Mouse (Mus musculus): Measurements from ENCODE around the gene Pard3.

Pard3 gene

DNA sequence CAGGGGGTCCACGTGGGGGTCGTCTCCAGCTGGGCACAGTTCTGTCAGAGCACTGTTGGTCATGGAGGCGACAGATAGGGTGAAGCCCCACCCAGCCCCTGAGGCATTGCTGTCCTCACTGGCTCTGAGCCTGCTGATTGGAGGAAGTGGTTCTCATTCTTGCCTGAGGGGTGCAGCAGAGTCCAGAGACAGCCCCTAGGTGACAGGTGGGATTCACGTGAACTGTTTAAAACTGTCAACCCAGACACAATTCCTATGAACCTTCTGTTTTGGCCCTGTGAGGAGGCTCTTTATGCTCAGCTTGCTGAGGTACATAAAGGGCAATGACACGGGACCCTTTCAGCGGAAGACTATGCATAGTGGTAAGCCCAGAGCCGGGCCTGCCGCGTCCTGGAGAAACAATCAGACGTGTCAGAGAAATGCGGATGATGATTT is 488.5 kb downstream of the Pard3 start:
- DNase-seq (ENCODE audit: low spot score in 2 of 2) = no peak

DNA sequence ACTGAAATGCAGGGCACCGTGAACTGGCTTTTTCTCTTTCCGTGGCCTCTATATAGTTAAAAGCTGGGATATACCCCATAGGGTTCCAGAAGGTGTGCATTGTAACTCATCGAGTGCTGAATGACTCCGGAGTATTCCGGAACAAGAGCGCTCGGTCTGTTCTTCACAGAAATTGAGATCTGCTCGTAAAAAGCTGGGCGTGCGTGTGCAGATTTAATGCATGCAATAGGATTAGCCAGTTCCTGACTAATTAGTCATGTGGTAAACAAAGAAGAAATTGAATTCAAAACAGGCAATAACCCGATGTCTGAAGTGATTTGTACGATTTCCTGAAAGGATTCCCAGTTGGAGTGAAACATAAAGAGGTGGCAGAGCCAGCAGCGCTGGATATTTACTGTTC is 489.1 kb downstream of the Pard3 start:
- no peak for DNase-seq (ENCODE audit: low spot score in 2 of 2)

DNA sequence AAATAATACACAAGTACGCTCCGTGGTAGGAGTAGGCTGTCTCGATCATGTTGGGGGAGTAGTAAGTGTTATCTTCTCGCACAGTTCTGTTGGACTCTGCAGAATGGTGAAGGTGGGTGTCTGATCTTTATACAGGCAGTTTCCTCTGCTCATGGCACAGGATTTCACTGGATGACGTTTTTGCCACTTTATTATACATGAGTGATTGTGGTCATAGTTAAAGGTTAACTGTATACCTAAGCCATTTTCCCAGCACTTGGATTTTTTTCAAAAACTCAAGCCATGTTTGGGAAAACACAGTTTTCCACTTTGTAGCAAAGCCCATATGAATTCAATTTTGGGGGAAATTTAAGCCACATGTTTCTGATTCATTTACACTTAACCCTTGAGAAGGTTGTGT is 489.9 kb downstream of the Pard3 start:
- DNase-seq (ENCODE audit: low spot score in 2 of 2) = no peak

DNA sequence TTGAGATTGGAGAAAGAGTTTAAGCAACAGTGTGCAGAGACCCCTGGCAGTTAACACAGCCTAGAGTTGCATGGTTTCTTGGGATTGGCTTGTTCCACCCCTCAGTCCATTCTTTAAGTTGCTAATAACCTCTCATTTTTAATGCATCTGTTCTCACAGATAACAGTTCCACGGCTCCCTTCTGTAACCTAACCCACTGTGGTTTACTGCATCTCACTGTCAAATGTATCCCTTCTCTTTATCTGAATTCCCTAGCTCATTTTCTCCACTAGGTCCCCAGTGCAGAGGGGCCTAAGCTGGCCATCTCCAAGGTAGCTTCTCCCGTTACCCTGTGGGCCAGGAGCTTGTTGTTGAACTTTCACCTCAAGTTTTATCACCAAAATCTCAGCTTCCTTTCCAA is 492.1 kb downstream of the Pard3 start:
- DNase-seq (ENCODE audit: low spot score in 2 of 2) = no peak

DNA sequence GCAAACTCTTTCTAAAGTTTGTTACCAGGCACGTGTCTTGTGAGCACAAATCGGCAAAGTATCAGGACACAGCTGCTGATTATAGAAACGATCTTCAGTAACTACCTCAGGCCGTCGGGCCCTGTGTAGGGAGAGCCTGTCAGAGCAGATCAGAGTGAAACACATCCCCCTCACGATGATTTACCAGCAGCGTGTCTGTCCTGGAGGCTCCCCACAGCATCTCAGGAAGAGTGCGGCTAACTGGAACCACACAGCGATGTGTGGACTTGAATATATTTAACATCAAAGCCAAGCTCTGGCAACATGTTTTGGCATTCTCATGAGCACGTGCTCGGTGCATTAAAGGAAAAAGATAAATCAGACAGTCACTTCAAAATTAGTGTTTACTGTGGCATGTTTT is 493.3 kb downstream of the Pard3 start:
- no peak for DNase-seq (ENCODE audit: low spot score in 2 of 2)

DNA sequence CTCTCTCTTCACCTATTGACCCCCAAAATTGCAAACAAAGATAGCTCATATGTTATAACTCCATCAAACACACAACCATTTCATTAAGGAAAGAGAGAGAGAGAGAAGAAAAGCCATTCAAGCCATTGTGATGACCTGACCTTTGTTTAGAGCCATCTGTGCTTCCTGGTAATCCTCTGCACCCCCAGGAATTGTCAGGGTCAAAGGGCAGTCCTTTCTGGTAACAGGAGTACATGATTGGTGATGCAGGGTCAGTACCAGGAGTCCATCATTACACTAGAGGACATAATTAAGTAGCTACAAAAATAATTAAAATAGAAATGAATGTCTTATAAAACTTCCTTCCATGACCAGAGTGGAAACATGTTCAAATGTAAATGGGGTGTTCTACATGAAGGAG is 493.9 kb downstream of the Pard3 start:
- no peak for DNase-seq (ENCODE audit: low spot score in 2 of 2)

DNA sequence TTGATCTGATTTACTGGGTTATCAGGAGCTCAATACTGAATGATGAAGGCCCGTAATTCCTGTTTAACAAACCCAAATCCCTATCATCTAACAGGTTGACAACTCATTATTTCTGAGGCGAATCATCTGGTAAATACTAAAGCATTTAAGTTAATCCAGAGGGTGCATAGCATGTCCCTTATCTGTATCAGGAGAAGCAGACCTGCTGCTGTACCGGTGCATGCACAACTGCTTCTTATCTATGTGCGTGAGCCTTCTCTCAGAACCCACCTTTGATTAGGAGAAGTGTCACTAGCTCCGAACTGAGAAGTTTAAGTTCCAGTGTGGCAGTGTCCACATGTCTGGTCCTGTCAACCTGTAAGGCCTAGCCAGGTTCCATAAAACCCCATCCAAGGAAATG is 499.9 kb downstream of the Pard3 start:
- DNase-seq (ENCODE audit: low spot score in 2 of 2) = no peak

DNA sequence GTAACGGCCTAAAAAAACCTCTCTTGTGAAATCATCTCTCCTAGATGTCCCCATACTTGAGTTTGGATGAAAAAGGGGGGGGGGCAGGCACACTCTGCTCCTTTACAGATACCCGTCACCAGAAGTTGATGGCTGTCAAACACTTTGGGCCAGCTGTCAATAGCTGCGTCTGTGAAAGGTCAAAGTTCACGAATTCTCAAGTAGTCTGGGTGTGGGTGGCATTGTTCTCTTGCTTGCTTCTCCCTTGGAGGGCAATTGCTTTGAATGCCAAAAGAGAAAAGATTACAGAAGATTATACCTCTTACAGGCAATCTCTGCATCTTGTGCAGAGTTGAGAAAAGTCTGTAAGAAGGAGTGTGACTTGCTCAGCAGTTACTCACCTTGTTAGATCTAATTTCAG is 500.7 kb downstream of the Pard3 start:
- DNase-seq (ENCODE audit: low spot score in 2 of 2) = no peak

DNA sequence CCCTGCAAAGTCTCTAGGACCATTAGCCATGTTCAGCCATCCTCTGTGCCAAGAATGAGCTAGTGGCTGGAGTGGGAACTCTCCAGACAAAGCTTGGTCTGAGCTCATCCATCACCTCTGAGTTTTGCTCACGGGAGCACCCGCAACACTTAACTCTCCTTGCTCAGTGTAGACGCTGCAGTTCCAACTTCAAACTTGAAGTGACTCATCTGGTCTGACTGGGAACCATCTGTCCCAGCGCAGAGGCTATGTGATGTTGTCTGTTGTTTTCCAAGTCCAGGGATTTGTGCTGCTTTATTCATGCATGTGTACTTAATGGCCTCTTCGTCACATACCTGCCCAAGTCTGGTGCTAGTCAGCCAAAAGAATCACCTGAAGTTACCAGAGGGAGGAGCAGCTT is 505.5 kb downstream of the Pard3 start:
- DNase-seq (ENCODE audit: low spot score in 2 of 2) = no peak

DNA sequence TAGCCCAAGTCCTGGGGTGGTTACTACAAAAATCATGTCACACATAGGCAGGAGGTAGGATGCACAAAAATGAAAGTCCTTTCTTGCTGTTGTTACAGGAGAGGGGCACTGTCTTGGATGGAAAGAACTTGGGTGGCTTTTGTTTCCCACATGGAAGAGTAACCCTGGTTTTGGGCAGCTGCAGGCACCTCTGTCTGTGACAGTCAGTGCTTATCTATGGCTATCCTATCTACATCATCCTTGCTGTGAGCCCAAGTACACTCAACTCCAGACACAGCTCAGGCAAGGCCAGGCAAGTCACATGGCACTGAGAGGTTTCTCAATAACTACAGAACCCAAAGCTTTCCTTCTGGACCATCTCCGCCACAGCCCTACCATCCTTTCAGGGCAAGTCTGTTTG is 506.8 kb downstream of the Pard3 start:
- DNase-seq (ENCODE audit: low spot score in 2 of 2) = no peak

DNA sequence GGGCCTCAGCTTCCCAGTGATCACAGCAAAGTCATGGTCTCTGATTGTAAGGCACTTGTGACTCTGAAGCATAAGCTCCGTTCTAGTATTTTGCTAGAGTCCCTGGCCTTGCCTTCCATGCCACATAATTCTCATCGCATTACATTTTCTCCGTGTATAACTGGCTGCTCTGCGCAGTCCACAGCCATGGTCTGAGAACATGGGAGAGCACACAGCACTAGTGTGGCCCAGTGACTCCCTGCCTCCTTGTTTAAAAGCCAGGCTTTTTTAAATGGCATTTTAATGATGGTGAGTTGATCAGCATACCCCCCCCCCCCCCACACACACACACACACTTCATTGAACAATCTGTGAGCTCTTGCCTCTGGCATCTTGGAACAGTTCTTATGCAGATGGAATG is 508.8 kb downstream of the Pard3 start:
- no peak for DNase-seq (ENCODE audit: low spot score in 2 of 2)

DNA sequence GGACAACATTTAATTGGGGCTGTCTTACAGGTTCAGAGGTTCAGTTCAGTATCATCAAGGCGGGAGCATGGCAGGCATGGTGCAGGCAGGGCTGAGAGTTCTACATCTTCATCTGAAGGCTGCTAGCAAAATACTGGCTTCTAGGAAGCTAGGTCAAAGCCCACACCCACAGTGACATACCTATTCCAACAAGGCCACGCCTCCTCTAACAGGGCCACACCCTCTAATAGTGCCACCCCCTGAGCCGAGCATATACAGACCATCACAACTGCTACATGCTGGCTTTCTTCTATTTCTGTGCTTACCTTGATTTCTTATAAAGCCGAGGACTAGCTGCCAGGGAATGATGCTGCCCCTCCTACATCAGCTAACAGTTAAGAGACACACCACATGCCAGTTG is 513.0 kb downstream of the Pard3 start:
- no peak for DNase-seq (ENCODE audit: low spot score in 2 of 2)

DNA sequence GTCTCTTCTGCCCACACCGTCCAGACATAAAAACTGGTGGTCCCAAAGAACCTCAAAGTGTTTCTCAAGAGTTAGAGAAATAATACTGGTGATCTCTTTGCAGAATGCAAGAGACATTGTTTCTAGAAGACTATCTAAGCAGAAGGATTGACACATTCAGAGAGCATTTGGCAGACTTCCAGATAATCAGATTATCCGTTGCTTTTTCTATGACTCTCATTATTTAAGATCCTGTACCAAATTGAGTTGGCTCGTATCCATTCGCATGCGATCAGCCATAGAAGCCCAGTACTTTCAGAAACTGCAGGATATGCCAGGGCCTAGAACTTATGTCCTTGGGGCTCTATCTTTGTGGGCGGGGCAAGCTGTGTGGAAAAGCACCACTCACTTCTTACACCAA is 514.0 kb downstream of the Pard3 start:
- no peak for DNase-seq (ENCODE audit: low spot score in 2 of 2)

DNA sequence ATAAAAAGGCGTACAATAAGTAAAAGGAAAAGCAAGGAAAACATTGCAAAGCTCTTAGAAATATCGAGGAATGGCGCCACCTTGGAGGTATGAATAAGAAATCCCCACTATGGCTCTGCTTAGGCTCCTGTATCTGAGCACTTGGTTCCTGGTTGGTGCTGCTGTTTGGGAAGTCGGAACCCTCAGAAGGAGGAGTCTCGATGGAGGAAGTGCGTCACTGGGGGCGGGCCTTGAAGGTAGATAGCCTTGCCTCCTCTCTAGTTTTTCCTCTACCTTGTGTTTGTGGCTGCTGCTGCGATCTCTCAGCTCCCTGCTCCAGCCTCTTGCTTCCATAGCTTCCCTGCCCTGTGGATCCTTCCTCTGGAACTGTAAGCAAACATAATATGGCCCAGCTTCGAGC is 515.7 kb downstream of the Pard3 start:
- no peak for DNase-seq (ENCODE audit: low spot score in 2 of 2)

DNA sequence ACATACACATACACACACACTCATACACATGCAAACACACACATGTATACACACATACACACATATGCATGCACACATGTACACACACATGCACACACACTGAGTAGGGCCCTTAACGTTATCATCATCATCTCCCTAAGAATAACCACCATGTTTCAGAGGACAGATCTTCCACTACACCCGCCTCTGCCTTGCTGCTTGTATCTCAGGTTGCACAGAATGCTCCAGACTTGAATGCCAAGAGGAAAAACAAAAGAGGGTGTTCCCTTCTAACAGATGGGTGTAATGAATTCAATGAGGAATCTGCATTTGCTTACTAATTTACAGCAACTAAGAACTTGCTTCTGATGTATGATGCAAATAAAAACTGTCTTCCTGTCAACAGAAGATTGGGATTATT is 519.7 kb downstream of the Pard3 start:
- DNase-seq (ENCODE audit: low spot score in 2 of 2) = no peak

DNA sequence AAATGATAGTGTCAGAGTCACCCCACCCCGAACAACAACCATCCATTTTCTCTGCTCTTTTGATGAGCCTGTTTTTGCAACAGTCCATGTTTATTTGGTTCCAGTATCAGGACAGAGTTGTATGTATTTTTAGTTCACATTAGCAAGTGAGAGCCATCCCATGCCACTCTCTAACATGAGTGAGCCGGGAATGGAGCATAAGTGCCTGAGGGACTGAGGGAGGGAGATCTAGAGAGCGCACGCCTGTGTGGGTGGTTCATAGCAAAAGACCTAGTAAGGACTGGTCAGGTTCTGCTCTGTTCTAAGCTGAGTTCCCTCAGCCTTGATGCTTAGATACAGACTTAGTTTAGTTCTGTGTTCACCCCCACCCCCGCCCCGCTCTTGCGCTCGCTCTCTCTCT is 521.9 kb downstream of the Pard3 start:
- DNase-seq (ENCODE audit: low spot score in 2 of 2) = no peak

DNA sequence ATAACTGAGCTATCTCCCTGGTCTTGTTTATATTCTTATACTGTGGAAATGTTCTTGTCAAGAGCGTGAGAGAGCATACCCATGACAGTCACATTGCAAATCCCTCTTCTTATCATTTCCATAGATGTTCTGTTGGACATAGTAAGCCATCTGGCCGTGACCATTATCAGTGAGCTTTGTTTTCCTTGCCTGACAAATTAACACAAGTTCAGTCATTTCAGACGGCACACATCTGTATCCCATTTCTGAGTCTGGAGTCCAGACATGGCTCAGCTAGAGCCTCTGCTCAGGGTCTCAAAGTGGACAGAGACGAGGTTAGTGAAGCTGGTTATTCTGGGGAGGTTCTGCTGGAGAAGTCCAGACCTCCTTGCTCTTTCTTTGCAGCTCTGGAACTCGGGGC is 523.0 kb downstream of the Pard3 start:
- DNase-seq (ENCODE audit: low spot score in 2 of 2) = no peak

DNA sequence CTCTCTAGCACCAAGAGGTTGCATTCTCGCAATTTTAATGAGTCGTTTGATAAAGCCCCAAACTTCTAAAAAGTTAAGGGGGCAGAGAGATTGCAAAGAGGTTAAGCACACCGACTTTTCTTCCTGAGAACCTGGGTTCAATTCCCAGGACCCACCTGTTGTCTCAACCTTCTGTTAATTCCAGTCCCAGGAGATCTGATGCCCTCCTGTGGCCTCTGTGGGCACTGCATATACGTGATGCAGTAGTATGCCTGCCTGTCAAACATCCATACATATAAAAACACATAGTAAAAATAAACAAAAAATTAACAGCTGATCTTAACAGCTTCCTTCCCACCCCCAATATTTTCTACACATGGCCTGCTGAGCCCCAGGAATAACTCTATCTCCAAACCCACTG is 524.6 kb downstream of the Pard3 start:
- DNase-seq (ENCODE audit: low spot score in 2 of 2) = peak in 1 of 2 experiments; percentile 12

DNA sequence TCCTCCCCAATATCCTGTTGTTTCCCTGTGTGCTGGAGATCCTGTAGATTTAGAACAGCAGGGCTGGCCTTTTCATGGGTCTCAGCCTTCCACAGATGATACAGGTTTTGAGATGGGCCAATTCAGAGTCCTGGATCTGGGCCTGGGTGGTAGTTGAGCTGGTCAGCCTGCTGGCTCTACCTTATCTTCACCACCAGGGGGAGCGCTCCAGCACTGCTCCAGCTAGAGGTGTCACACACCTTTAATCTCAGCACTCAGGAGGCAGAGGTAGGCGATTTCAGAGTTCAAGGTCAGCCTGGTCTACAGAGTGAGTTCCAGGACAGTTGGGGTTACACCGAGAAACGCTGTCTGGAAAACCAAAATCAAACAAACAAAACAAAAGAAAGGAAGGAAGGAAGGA is 525.6 kb downstream of the Pard3 start:
- DNase-seq (ENCODE audit: low spot score in 2 of 2) = peak; percentile 20 to 33

DNA sequence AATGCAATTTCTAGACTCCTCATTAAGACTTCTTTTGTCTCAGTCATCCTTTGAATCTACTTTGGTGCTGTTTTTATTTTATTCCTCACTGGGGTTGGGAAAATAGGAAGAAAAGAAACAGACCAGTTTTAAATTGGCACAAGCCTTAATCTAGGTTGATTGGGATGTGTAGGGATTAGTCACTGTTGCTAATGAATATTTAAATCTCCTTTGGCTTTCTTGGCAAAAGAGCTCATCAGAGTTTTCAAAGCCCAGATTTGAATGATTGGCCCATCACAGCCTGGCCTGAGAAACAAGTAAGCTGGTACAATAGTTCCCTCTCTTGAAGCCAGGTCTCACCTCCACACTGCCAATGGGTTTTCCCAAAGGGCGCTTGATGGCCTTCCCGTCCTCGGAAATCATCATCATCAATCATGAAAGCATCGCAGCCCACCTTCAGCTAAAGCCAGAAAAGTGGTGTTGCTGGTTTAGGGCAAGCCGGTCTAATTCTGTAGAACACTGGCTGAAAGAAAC is 527.0 kb downstream of the Pard3 start:
- DNase-seq (ENCODE audit: low spot score in 2 of 2) = no peak

DNA sequence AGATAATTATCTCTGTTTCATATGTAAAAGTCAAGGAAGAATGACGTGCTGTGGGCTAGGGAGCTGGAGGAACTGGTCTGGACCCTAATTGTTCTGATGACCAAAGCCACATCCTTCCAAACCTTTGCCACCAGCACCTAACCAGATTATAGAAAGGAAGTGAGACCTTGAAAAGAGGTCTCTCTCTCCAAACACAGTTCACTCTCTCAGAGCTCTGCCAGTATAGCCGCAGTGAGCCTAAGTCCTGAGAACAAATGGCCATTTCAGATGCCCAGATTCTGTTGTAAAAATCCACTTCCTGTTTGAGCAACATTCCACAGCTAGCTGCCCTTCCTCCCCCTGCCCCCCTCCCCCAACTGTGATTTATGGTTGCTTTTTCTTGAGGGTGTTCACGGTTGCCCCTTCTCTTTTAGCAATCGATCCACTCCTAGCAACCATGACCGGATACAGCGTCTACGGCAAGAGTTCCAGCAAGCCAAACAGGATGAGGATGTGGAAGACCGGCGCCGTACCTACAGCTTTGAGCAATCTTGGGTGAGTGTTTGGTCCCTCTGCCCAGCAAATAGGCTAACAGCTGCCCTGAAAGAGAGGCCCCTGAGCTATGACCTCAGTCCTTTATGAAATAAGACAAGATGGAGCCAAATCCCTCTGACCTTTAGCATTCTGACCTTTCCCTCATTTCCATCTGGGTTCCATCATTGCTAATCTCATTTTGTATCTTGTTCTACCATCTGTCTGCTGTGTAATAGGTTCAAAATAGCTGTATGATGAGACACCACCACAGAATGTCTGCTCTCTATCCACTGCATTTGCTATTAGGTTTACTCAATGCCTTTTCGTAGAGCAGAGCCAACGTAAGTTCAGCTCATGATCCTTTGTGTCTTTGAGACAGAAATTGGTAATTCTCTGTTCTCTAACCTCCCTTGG is 529.2 kb downstream of the Pard3 start:
- no peak for DNase-seq (ENCODE audit: low spot score in 2 of 2)

DNA sequence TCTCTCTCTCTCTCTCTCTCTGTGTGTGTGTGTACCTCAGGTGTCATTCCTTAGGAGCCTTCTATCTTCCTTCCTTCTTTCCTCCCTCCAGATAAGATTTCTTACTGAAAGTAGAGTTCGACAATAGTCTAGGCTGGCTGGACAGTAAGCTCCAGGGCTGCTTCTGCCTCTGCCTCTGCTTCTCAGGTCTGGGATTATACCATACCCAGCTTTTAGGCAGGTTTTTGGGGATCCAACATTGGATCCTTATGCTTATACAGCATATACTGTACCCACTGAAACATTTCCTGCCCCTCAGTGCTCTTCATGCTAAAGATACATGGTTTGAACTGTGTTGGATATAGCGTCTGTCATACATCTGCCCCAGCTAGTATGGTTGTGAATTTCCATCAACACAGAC is 536.9 kb downstream of the Pard3 start:
- DNase-seq (ENCODE audit: low spot score in 2 of 2) = no peak

DNA sequence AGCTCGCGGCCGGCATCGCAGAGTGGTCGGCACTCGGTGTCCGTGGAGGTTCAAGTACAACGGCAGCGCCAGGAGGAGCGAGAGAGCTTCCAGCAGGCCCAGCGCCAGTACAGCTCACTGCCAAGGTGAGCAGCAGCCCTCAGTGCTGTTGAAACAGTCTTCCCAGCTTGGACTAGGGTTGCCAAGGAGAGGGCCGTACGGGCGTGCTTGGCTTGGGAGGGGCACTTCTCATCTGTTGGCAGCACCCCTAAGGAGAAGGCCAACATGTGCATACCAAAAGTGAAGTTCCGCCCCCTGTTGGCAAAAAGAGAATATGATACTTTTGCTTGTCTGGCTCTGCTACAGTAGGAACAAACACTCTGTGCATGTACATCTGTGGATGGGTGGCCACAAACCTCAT is 539.4 kb downstream of the Pard3 start:
- DNase-seq (ENCODE audit: low spot score in 2 of 2) = no peak
